Mouse (Mus musculus) hindbrain, postnatal 0 days (tissue): ENCODE results near the gene Fn1. TPM values are rescaled to one million over a fixed set of nuclear protein-coding genes. Genes with fewer than 3 reads are reported as not detected.
A peak's percentile ranks its signal among the peaks of the same experiment; 100 is the strongest.

Experiments
- ATAC-seq: fragments of 200-750 bp; cut with Nextera tagmentation; 2 replicates; pipeline ENCODE4 v1.8.0; 2017; ENCODE audit warnings: mild to moderate bottlenecking, moderate TSS enrichment, moderate library complexity
- DNase-seq: peaks from one replicate; pipeline ENCODE4 v3.0.0-alpha.2; 2015; ENCODE audit warnings: low spot score
- H3K27ac ChIP-seq: fragments of 300-500 bp; sonication (generic); 2 replicates; pipeline ENCODE4 v1.5.1; 2014; ENCODE audit warnings: mild to moderate bottlenecking
- H3K27me3 ChIP-seq: fragments of 300-500 bp; sonication (generic); 2 replicates; pipeline ENCODE4 v1.6.1; 2014; ENCODE audit warnings: low read length, mixed read lengths; ENCODE audit not compliant: insufficient read depth
- H3K36me3 ChIP-seq: fragments of 300-500 bp; sonication (generic); 2 replicates; pipeline ENCODE4 v1.6.1; 2014; ENCODE audit warnings: low read length, mixed read lengths; ENCODE audit not compliant: insufficient read depth
- H3K4me1 ChIP-seq: fragments of 300-500 bp; sonication (generic); 2 replicates; pipeline ENCODE4 v1.6.1; 2014; ENCODE audit warnings: antibody characterized with exemption, low read length, mixed read lengths; ENCODE audit not compliant: insufficient read depth
- H3K4me2 ChIP-seq: fragments of 300-500 bp; sonication (generic); 2 replicates; pipeline ENCODE4 v1.6.1; 2014; ENCODE audit warnings: low read depth, mild to moderate bottlenecking, low read length, moderate library complexity, mixed read lengths
- H3K4me3 ChIP-seq: fragments of 300-500 bp; sonication (generic); 2 replicates; pipeline ENCODE4 v1.5.1; 2014; ENCODE audit warnings: low read length
- H3K9ac ChIP-seq: fragments of 300-500 bp; sonication (generic); replicated peaks from 2 replicates; pipeline ENCODE4 v1.6.1; 2014; ENCODE audit warnings: mild to moderate bottlenecking, low read length, moderate library complexity, mixed read lengths
- H3K9me3 ChIP-seq: fragments of 300-500 bp; sonication (generic); 2 replicates; pipeline ENCODE4 v1.6.1; 2016; ENCODE audit warnings: low read length, mixed read lengths
- CTCF ChIP-seq: IDR thresholded peaks from 2 replicates; pipeline ENCODE4 v1.5.1; 2016; ENCODE audit warnings: antibody characterized with exemption, control low read depth, low read depth
- WGBS: fragments of 180-500 bp; shearing (Covaris S2); extraction: QIAGEN DNeasy Blood & Tissue Kit; methylation state at CpG from one replicate; pipeline ENCODE4 v1.1.7; 2014; 5-methylcytosine and 5-hydroxymethylcytosine counted together
- polyA plus RNA-seq: library from polyadenylated mRNA; unstranded; fragments of >200 nt; fragmentation: Nextera tagmentation; extraction: Ambion mirVana; gene quantifications from 2 replicates; pipeline ENCODE4 v1.2.1, GENCODE M21; 2015
- total RNA-seq: library from RNA; depleted of rRNA; stranded (reverse); fragments of >200 nt; gene quantifications from 2 replicates; pipeline ENCODE4 v1.2.3, GENCODE M21; 2014

The Fn1 gene
- total and polyA plus RNA-seq, 2 experiments from 2014 or later, result 26.6 to 64.1 TPM

- whole genome bisulfite sequencing, result 50% methylated on average over 9 of the region's 9 CpGs
- Histone ChIP-seq H3K27ac (no peak overlapping the region), H3K27me3 (0 out of 2 replicates have a peak, but pooled peaks cover 4% of the 10 kb centered on the region), H3K4me2 (peak overlapping the region; percentile 19; the same call in 1 of the 2 replicates), H3K36me3 (no peaks in the 10 kb centered on the region), H3K4me1 (no peaks in the 10 kb centered on the region; the same call in 1 of the 2 replicates), H3K4me3 (no peak overlapping the region), H3K9me3 (no peaks in the 10 kb centered on the region), H3K9ac (no peak overlapping the region)
- ATAC-seq, result no peak
- no peak for DNase-seq
- no peak for TF ChIP-seq CTCF
These were observed 1.7 kb downstream of the Fn1 start for GRCm38 (mm10) chr1:71651315-71651714.

GRCm38 (mm10) chr1:71650741-71651140 is 2.3 kb downstream of the Fn1 start:
- WGBS, result 31% methylated on average over 6 of the region's 6 CpGs
- ATAC-seq (no peak), DNase-seq (no peak)
- no peaks in the 10 kb centered on the region for H3K36me3 ChIP-seq
- H3K9ac ChIP-seq, result no peak overlapping the region
- H3K9me3 ChIP-seq, result no peaks in the 10 kb centered on the region
- no peak overlapping the region for H3K4me3 ChIP-seq
- no peak for TF ChIP-seq CTCF
- peak overlapping the region; percentile 19; the same call in 1 of the 2 replicates for H3K4me2 ChIP-seq
- H3K27me3 ChIP-seq, result 0 out of 2 replicates have a peak, but pooled peaks cover 4% of the 10 kb centered on the region
- no peaks in the 10 kb centered on the region; the same call in 1 of the 2 replicates for H3K4me1 ChIP-seq
- H3K27ac ChIP-seq, result no peak overlapping the region

GRCm38 (mm10) chr1:71648166-71648565 is 4.8 kb downstream of the Fn1 start:
- no peak for TF ChIP-seq CTCF
- Histone ChIP-seq H3K4me1 (no peaks in the 10 kb centered on the region), H3K4me3 (no peak overlapping the region), H3K27me3 (no peaks in the 10 kb centered on the region), H3K36me3 (no peaks in the 10 kb centered on the region), H3K9ac (no peak overlapping the region), H3K27ac (no peak overlapping the region), H3K4me2 (no peak overlapping the region), H3K9me3 (no peaks in the 10 kb centered on the region)
- DNase-seq, result no peak
- WGBS, result 88% methylated on average over 7 of the region's 7 CpGs
- no peak for ATAC-seq

- no peak overlapping the region for H3K4me3 ChIP-seq
- no peaks in the 10 kb centered on the region for H3K27me3 ChIP-seq
- H3K4me1 ChIP-seq, result no peaks in the 10 kb centered on the region
- WGBS, result 88% methylated on average over 5 of the region's 5 CpGs
- no peak for ATAC-seq
- DNase-seq, result no peak
- no peaks in the 10 kb centered on the region for H3K36me3 ChIP-seq
- TF ChIP-seq CTCF, result no peak
- no peak overlapping the region for H3K9ac ChIP-seq
- no peak overlapping the region for H3K4me2 ChIP-seq
- no peaks in the 10 kb centered on the region for H3K9me3 ChIP-seq
- no peak overlapping the region for H3K27ac ChIP-seq
These were observed 6.2 kb downstream of the Fn1 start for GRCm38 (mm10) chr1:71646774-71647173.

GRCm38 (mm10) chr1:71645999-71646398 is 7.0 kb downstream of the Fn1 start:
- H3K27me3 ChIP-seq, result no peaks in the 10 kb centered on the region
- no peaks in the 10 kb centered on the region for H3K9me3 ChIP-seq
- H3K4me2 ChIP-seq, result no peak overlapping the region
- H3K4me3 ChIP-seq, result no peak overlapping the region
- no peaks in the 10 kb centered on the region for H3K36me3 ChIP-seq
- DNase-seq (no peak), ATAC-seq (no peak)
- H3K9ac ChIP-seq, result no peak overlapping the region
- WGBS, result 65% methylated on average over 3 of the region's 3 CpGs
- H3K27ac ChIP-seq, result no peak overlapping the region
- H3K4me1 ChIP-seq, result no peaks in the 10 kb centered on the region
- TF ChIP-seq CTCF, result no peak

- 95% methylated on average over 13 of the region's 13 CpGs for WGBS
- no peaks in the 10 kb centered on the region for H3K36me3 ChIP-seq
- H3K9me3 ChIP-seq, result no peaks in the 10 kb centered on the region
- no peak for DNase-seq
- no peak overlapping the region for H3K4me2 ChIP-seq
- no peak for TF ChIP-seq CTCF
- ATAC-seq, result no peak
- no peaks in the 10 kb centered on the region for H3K4me1 ChIP-seq
- H3K27me3 ChIP-seq, result no peaks in the 10 kb centered on the region
- no peak overlapping the region for H3K9ac ChIP-seq
- H3K27ac ChIP-seq, result no peak overlapping the region
- no peak overlapping the region for H3K4me3 ChIP-seq
These were observed 7.5 kb downstream of the Fn1 start for GRCm38 (mm10) chr1:71645466-71645865.

- Histone ChIP-seq H3K4me1 (no peaks in the 10 kb centered on the region), H3K4me3 (no peak overlapping the region), H3K27ac (no peak overlapping the region), H3K27me3 (no peaks in the 10 kb centered on the region), H3K9me3 (no peaks in the 10 kb centered on the region), H3K4me2 (no peak overlapping the region), H3K9ac (no peak overlapping the region), H3K36me3 (no peaks in the 10 kb centered on the region)
- DNase-seq (no peak), ATAC-seq (no peak)
- no peak for TF ChIP-seq CTCF
- 90% methylated on average over 10 of the region's 10 CpGs for WGBS
These were observed 10.2 kb downstream of the Fn1 start for GRCm38 (mm10) chr1:71642794-71643193.
